Mouse (Mus musculus): Measurements from ENCODE around the gene Ksr1. TPM values are rescaled to one million over a fixed set of nuclear protein-coding genes. Genes with fewer than 3 reads are reported as not detected.
A peak's percentile ranks its signal among the peaks of the same experiment; 100 is the strongest.

Ksr1 gene
- polyA plus RNA-seq, 1 experiment from 2014 or later, result 0.67 TPM

DNA sequence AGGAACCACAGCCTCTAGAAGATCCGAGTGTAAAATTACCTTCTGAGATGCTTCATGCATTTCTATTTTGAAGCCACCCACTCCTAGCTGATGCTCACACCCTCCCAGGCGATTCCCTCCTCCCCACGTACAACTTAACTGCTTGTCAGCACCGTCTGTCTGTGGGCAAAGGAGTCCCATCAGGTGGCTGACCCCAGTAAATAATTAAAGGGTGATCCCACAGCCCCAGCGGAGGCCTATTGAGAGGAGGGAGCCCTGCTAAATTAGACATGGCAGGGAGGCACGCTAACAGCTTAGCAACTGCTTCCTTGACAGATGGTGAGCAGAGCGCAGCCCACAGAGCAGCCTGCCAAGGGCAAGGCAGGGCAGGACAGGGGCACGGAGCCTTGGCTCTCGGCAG lies 29.5 kb downstream of the Ksr1 start:
- no peak for ATAC-seq (ENCODE audit: low FRiP score, low TSS enrichment)
- no peak for TF ChIP-seq EP300 (optimal IDR thresholded peaks at IDR 0.05)
- no peak for TF ChIP-seq CTCF (IDR thresholded peaks at IDR 0.05; ENCODE audit: low read depth)
- H3K9me3 ChIP-seq (ENCODE audit: control insufficient read depth, low read length), result no peaks in the 10 kb centered on the region
- DNase-seq (ENCODE audit: low spot score), result no peak
- 0 out of 2 replicates have a peak, but pooled peaks cover 4% of the 10 kb centered on the region for H3K4me1 ChIP-seq (replicated peaks; ENCODE audit: control insufficient read depth, insufficient read depth)
- H3K4me2 ChIP-seq (replicated peaks; ENCODE audit: low read depth), result no peak overlapping the region
- H3K9ac ChIP-seq (ENCODE audit: low read length), result no peak overlapping the region
- WGBS, result 47% methylated on average over 9 of the region's 9 CpGs
- H3K36me3 ChIP-seq (ENCODE audit: control insufficient read depth, insufficient read depth, low read length), result no peaks in the 10 kb centered on the region
- no peak overlapping the region for H3K27ac ChIP-seq (replicated peaks)
- H3K27me3 ChIP-seq (ENCODE audit: control insufficient read depth, insufficient read depth, low read length), result no peaks in the 10 kb centered on the region
- no peak overlapping the region for H3K4me3 ChIP-seq (ENCODE audit: low read depth, low read length)

DNA sequence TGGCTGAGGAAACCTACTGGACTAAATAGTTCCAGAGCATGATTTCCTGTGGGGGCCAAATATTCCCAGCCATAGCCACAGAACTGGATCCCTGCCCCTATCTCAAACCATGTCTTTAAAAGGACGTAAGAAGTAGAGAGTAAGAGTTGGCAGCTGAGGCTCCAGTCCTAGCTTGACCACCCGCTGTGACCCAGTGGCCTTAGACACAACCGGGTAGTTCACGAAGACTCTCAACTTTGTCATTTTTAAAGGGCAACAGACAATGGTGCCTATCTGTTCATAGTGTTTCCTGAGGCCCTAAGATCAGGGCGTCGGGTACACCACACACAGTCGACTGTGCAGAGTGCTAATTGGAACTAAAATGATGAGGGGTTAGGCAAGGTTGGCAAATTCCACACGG lies 30.5 kb downstream of the Ksr1 start:
- TF ChIP-seq EP300 (optimal IDR thresholded peaks at IDR 0.05), result no peak
- TF ChIP-seq CTCF (IDR thresholded peaks at IDR 0.05; ENCODE audit: low read depth), result no peak
- H3K4me1 ChIP-seq (replicated peaks; ENCODE audit: control insufficient read depth, insufficient read depth), result 0 out of 2 replicates have a peak, but pooled peaks cover 4% of the 10 kb centered on the region

DNA sequence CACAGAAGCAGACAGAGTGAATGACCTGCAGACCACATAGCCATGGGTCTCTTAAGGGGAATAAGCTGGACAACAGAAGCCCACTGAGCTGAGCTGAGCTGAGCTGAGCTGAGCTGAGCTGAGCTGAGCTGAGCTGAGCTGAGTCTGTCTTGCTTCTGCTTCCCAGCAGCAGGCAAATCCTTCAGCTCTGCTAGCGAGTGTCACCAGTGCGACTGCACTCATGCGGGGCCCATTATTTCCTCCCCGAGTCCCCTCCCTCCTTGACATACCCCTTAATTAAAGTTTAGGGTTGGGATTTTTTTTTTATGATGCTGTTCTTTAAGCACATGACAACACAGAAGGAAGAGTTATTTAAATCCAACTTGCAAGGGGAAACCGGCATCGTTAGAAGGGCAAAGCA lies 32.1 kb downstream of the Ksr1 start:
- Histone ChIP-seq H3K27ac (replicated peaks) (no peak overlapping the region), H3K4me2 (replicated peaks; ENCODE audit: low read depth) (no peak overlapping the region), H3K4me1 (replicated peaks; ENCODE audit: control insufficient read depth, insufficient read depth) (0 out of 2 replicates have a peak, but pooled peaks cover 4% of the 10 kb centered on the region), H3K36me3 (ENCODE audit: control insufficient read depth, insufficient read depth, low read length) (no peaks in the 10 kb centered on the region), H3K9ac (ENCODE audit: low read length) (no peak overlapping the region), H3K4me3 (ENCODE audit: low read depth, low read length) (no peak overlapping the region), H3K27me3 (ENCODE audit: control insufficient read depth, insufficient read depth, low read length) (no peaks in the 10 kb centered on the region), H3K9me3 (ENCODE audit: control insufficient read depth, low read length) (no peaks in the 10 kb centered on the region)
- 75% methylated on average over 6 of the region's 6 CpGs for WGBS
- no peak for TF ChIP-seq EP300 (optimal IDR thresholded peaks at IDR 0.05)
- no peak for TF ChIP-seq CTCF (IDR thresholded peaks at IDR 0.05; ENCODE audit: low read depth)
- DNase-seq (ENCODE audit: low spot score), result no peak
- no peak for ATAC-seq (ENCODE audit: low FRiP score, low TSS enrichment)

More for the DNA sequence above, 30.5 kb downstream of the Ksr1 start:
- Histone ChIP-seq H3K4me2 (replicated peaks; ENCODE audit: low read depth) (no peak overlapping the region), H3K4me3 (ENCODE audit: low read depth, low read length) (no peak overlapping the region), H3K27ac (replicated peaks) (no peak overlapping the region), H3K36me3 (ENCODE audit: control insufficient read depth, insufficient read depth, low read length) (no peaks in the 10 kb centered on the region), H3K9me3 (ENCODE audit: control insufficient read depth, low read length) (no peaks in the 10 kb centered on the region), H3K27me3 (ENCODE audit: control insufficient read depth, insufficient read depth, low read length) (no peaks in the 10 kb centered on the region), H3K9ac (ENCODE audit: low read length) (no peak overlapping the region)
- 72% methylated on average over 8 of the region's 8 CpGs for WGBS
- ATAC-seq (ENCODE audit: low FRiP score, low TSS enrichment) (no peak), DNase-seq (ENCODE audit: low spot score) (no peak)

DNA sequence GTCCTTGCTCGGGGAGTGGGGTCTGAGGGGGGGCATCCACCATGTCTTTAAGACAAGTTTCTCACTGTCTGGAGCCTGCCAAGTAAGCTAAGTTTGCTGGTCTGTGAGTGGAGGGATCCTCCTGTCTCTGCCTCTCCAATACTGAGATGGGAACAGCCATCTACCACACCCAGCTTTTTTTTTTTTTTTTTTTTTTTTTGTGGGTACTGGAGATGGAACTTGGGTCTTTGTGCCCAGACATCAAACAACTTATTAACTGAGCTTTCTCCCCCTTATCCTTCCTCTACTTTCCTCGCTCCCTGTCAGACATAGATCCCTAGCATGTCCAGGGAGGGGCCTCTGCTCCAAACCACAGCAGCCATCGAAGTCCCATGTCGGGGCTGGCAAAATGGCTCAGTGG lies 32.8 kb downstream of the Ksr1 start:
- Histone ChIP-seq H3K9ac (ENCODE audit: low read length) (no peak overlapping the region), H3K4me2 (replicated peaks; ENCODE audit: low read depth) (peak overlapping the region; percentile 42; the same call in 1 of the 2 replicates), H3K27me3 (ENCODE audit: control insufficient read depth, insufficient read depth, low read length) (no peaks in the 10 kb centered on the region), H3K27ac (replicated peaks) (peak overlapping the region; percentile 82), H3K4me3 (ENCODE audit: low read depth, low read length) (no peak overlapping the region), H3K9me3 (ENCODE audit: control insufficient read depth, low read length) (no peaks in the 10 kb centered on the region), H3K4me1 (replicated peaks; ENCODE audit: control insufficient read depth, insufficient read depth) (0 out of 2 replicates have a peak, but pooled peaks cover 4% of the 10 kb centered on the region), H3K36me3 (ENCODE audit: control insufficient read depth, insufficient read depth, low read length) (no peaks in the 10 kb centered on the region)
- no peak for TF ChIP-seq CTCF (IDR thresholded peaks at IDR 0.05; ENCODE audit: low read depth)
- TF ChIP-seq EP300 (optimal IDR thresholded peaks at IDR 0.05), result no peak
- no peak for DNase-seq (ENCODE audit: low spot score)
- 84% methylated on average over 4 of the region's 4 CpGs for WGBS
- no peak for ATAC-seq (ENCODE audit: low FRiP score, low TSS enrichment)

DNA sequence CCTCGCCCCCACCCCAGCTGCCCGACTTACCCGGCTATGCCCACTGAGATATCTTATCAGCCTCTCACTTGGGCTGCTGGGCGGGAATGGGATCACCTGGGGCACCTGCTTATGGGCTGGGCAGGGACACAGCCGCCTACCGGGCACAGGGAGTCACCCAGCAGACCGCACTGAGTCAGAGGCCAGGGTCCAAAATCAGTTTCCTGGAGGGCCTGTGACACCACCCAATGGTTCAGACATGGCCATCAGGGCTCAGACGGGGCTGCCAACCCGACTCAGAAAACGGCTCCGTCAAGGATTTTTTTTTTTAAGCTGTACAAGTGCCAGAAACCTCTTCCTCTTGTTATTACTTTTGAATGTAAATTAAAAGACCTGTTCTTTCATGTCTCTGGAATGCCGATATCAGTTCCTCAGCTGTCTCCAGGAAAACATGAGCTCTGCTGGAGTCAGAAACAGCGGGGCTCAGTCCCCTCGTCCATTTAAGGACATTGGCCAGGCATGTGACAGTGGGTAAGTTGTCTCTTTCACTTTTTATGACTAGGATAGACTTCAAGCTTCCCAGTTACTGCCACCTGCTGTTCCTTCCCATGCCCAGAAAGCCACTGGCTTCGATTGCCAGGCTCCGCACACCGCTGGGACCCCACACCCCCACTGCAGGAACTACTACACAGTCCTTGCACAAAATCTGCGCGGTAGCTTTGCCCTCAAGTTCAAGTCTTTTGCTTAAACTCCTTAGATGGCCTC lies 33.5 kb downstream of the Ksr1 start:
- Histone ChIP-seq H3K4me1 (replicated peaks; ENCODE audit: control insufficient read depth, insufficient read depth) (0 out of 2 replicates have a peak, but pooled peaks cover 4% of the 10 kb centered on the region), H3K9me3 (ENCODE audit: control insufficient read depth, low read length) (no peaks in the 10 kb centered on the region), H3K4me3 (ENCODE audit: low read depth, low read length) (peak overlapping the region; percentile 4; the same call in 1 of the 2 replicates), H3K27me3 (ENCODE audit: control insufficient read depth, insufficient read depth, low read length) (no peaks in the 10 kb centered on the region), H3K9ac (ENCODE audit: low read length) (peak overlapping the region; percentile 38; the same call in 1 of the 2 replicates), H3K4me2 (replicated peaks; ENCODE audit: low read depth) (peak overlapping the region; percentile 42; the same call in 1 of the 2 replicates), H3K36me3 (ENCODE audit: control insufficient read depth, insufficient read depth, low read length) (no peaks in the 10 kb centered on the region), H3K27ac (replicated peaks) (peak overlapping the region; percentile 82)
- DNase-seq (ENCODE audit: low spot score), result peak; percentile 89
- TF ChIP-seq CTCF (IDR thresholded peaks at IDR 0.05; ENCODE audit: low read depth), result peak; percentile 52
- TF ChIP-seq EP300 (optimal IDR thresholded peaks at IDR 0.05), result no peak
- 47% methylated on average over 19 of the region's 19 CpGs for WGBS
- ATAC-seq (ENCODE audit: low FRiP score, low TSS enrichment), result peak; percentile 95
